Mouse (Mus musculus) MEL (cell line): ENCODE measurements around the gene Nhsl2. TPM values are rescaled to one million over a fixed set of nuclear protein-coding genes. Genes with fewer than 3 reads are reported as not detected.

Experiments
- DNase-seq: peaks from one replicate; pipeline ENCODE4 v3.0.0; 2011; ENCODE audit warnings: low read depth, low spot score
- H3K27ac ChIP-seq: 2 replicates; pipeline ENCODE4 v1.5.1; 2012; ENCODE audit warnings: low read depth, mild to moderate bottlenecking, control low read depth, low read length, moderate library complexity; ENCODE audit not compliant: control insufficient read depth
- H3K27me3 ChIP-seq, 2 experiments: fragments of 150-350 bp in 1 of 2; sonication (generic) in 1 of 2; 2 replicates each; pipeline ENCODE4 v1.6.1; 2012; ENCODE audit warnings: low read length in 2 of 2, mild to moderate bottlenecking in 2 of 2, improper control_type of control experiment in 1 of 2, moderate library complexity in 1 of 2; ENCODE audit not compliant: insufficient read depth in 2 of 2, control insufficient read depth in 1 of 2
- H3K36me3 ChIP-seq, 2 experiments: 2 replicates each; pipeline ENCODE4 v1.6.1; 2012 to 2014; ENCODE audit warnings: low read length in 2 of 2, improper control_type of control experiment in 1 of 2, inconsistent platforms in 1 of 2, mild to moderate bottlenecking in 1 of 2; ENCODE audit not compliant: insufficient read depth in 2 of 2, control insufficient read depth in 1 of 2
- H3K4me1 ChIP-seq, 2 experiments: fragments of 150-350 bp in 1 of 2; sonication (generic) in 1 of 2; 2 replicates each; pipeline ENCODE4 v1.6.1; 2012; ENCODE audit warnings: low read length in 2 of 2, improper control_type of control experiment in 1 of 2, mild to moderate bottlenecking in 1 of 2; ENCODE audit not compliant: insufficient read depth in 2 of 2, control insufficient read depth in 1 of 2
- H3K4me3 ChIP-seq, 2 experiments: fragments of 150-350 bp in 1 of 2; sonication (generic) in 1 of 2; 2 replicates each; pipeline ENCODE4 v1.5.1; 2012; ENCODE audit warnings: low read depth in 2 of 2, low read length in 2 of 2, mild to moderate bottlenecking in 2 of 2, moderate library complexity in 2 of 2, control low read depth in 1 of 2, improper control_type of control experiment in 1 of 2; ENCODE audit not compliant: control insufficient read depth in 1 of 2, insufficient read depth in 1 of 2
- H3K79me2 ChIP-seq: 2 replicates; pipeline ENCODE4 v1.6.1; 2012; ENCODE audit warnings: mild to moderate bottlenecking, low read length, moderate library complexity; ENCODE audit not compliant: control insufficient read depth, poor library complexity, insufficient read depth
- H3K9ac ChIP-seq: 2 replicates; pipeline ENCODE4 v1.6.1; 2012; ENCODE audit warnings: low read depth, mild to moderate bottlenecking, control low read depth, low read length, moderate library complexity; ENCODE audit not compliant: control insufficient read depth, poor library complexity, severe bottlenecking
- H3K9me3 ChIP-seq: fragments of 150-350 bp; sonication (generic); replicated peaks from 2 replicates; pipeline ENCODE4 v1.6.1; 2012; ENCODE audit warnings: mild to moderate bottlenecking, low read length, improper control_type of control experiment, moderate library complexity; ENCODE audit not compliant: insufficient read depth
- E2F4 ChIP-seq: IDR thresholded peaks from 2 replicates; pipeline ENCODE4 v1.6.1; 2011; ENCODE audit warnings: low read depth, low read length, improper control_type of control experiment, borderline replicate concordance
- EP300 ChIP-seq, 2 experiments: IDR thresholded peaks; 2 replicates each; pipeline ENCODE4 v1.6.1; 2011; ENCODE audit warnings: improper control_type of control experiment in 2 of 2, low read length in 2 of 2, low read depth in 1 of 2, mild to moderate bottlenecking in 1 of 2
- ETS1 ChIP-seq: IDR thresholded peaks from 2 replicates; pipeline ENCODE4 v1.6.1; 2012; ENCODE audit warnings: low read depth, mild to moderate bottlenecking, inconsistent platforms, low read length, improper control_type of control experiment, moderate library complexity
- GABPA ChIP-seq: IDR thresholded peaks from 2 replicates; pipeline ENCODE4 v1.6.1; 2012; ENCODE audit warnings: low read depth, mild to moderate bottlenecking, inconsistent platforms, low read length, improper control_type of control experiment, moderate library complexity
- GATA1 ChIP-seq: IDR thresholded peaks from 2 replicates; pipeline ENCODE4 v1.6.1; 2011; ENCODE audit warnings: low read depth, low read length, improper control_type of control experiment
- MAX ChIP-seq: IDR thresholded peaks from 2 replicates; pipeline ENCODE4 v1.6.1; 2011; ENCODE audit warnings: low read length, improper control_type of control experiment
- MXI1 ChIP-seq: IDR thresholded peaks from 2 replicates; pipeline ENCODE4 v1.6.1; 2011; ENCODE audit warnings: mild to moderate bottlenecking, low read depth, low read length, improper control_type of control experiment
- MYC ChIP-seq: IDR thresholded peaks from 2 replicates; pipeline ENCODE4 v1.6.1; 2011; ENCODE audit warnings: low read depth, mild to moderate bottlenecking, low read length, improper control_type of control experiment, moderate library complexity
- POLR2A ChIP-seq, 2 experiments: IDR thresholded peaks; 2 replicates each; pipeline ENCODE4 v1.6.1; 2011 to 2012; ENCODE audit warnings: low read length in 2 of 2, mild to moderate bottlenecking in 2 of 2, control low read depth in 1 of 2, improper control_type of control experiment in 1 of 2, low read depth in 1 of 2, moderate library complexity in 1 of 2; ENCODE audit not compliant: control insufficient read depth in 1 of 2, insufficient read depth in 1 of 2, poor library complexity in 1 of 2
- TAL1 ChIP-seq: IDR thresholded peaks from 2 replicates; pipeline ENCODE4 v1.6.1; 2012; ENCODE audit warnings: mild to moderate bottlenecking, inconsistent platforms, low read length, moderate library complexity, mixed read lengths
- TBP ChIP-seq: IDR thresholded peaks from 2 replicates; pipeline ENCODE4 v1.8.0; 2011; ENCODE audit warnings: low read depth, low read length, improper control_type of control experiment
- polyA plus RNA-seq, 2 experiments: library from polyadenylated mRNA; stranded (reverse) in 1 of 2; unstranded in 1 of 2; fragments of >175 nt in 1 of 2; fragments of >200 nt in 1 of 2; gene quantifications; 2 replicates each; pipeline versions ENCODE4 v1.2.1 to v1.2.4; 2012; ENCODE audit warnings: low replicate concordance in 2 of 2, low read depth in 1 of 2; ENCODE audit not compliant: insufficient read length in 2 of 2, insufficient read depth in 1 of 2, missing spikeins in 1 of 2
- total RNA-seq: library from RNA; depleted of rRNA; stranded (reverse); fragments of 300-350 nt; gene quantifications from 2 replicates; pipeline ENCODE4 v1.2.3, GENCODE M21; 2012

Nhsl2 gene
- total and polyA plus RNA-seq, 3 experiments, result 0.01 to 0.23 TPM; not detected in 1

- TF ChIP-seq POLR2A (IDR thresholded peaks at IDR 0.05; ENCODE audit: control insufficient read depth in 1 of 2, insufficient read depth in 1 of 2, low read depth in 1 of 2, low read length in 2 of 2, poor library complexity in 1 of 2) (no peak), TAL1 (no peak)
- Histone ChIP-seq H3K4me3 (no peak overlapping the region), H3K27ac (no peak overlapping the region), H3K9me3 (no peaks in the 10 kb centered on the region), H3K27me3 (no peaks in the 10 kb centered on the region; a peak in 1 of 4 replicates), H3K36me3 (no peaks in the 10 kb centered on the region), H3K4me1 (no peaks in the 10 kb centered on the region), H3K9ac (no peak overlapping the region), H3K79me2 (no peaks in the 10 kb centered on the region)
- DNase-seq, result no peak
These were observed 15.6 kb downstream of the Nhsl2 start for GRCm38 (mm10) chrX:101864788-101865187.

GRCm38 (mm10) chrX:101874147-101874546 lies 25.0 kb downstream of the Nhsl2 start:
- H3K4me1 ChIP-seq, result peaks cover 0 to 5% of the 10 kb centered on the region in 2 experiments; a peak in 1 of 4 replicates
- no peak for TF ChIP-seq MXI1
- TF ChIP-seq EP300 (IDR thresholded peaks at IDR 0.05; ENCODE audit: low read depth in 1 of 2, low read length in 2 of 2), result peak in 1 of 2 experiments; percentile 37; a peak in 1 of 4 replicates
- no peak for TF ChIP-seq MYC
- TF ChIP-seq ETS1, result 0 out of 2 replicates have a peak, but pooled peaks have one; percentile 25
- TF ChIP-seq E2F4, result no peak
- peak; percentile 17; the same call in 1 of the 2 replicates for TF ChIP-seq TAL1
- TF ChIP-seq GATA1, result peak; percentile 47
- TF ChIP-seq POLR2A (IDR thresholded peaks at IDR 0.05; ENCODE audit: control insufficient read depth in 1 of 2, insufficient read depth in 1 of 2, low read depth in 1 of 2, low read length in 2 of 2, poor library complexity in 1 of 2), result no peak
- H3K36me3 ChIP-seq, result no peaks in the 10 kb centered on the region

GRCm38 (mm10) chrX:101874901-101875300 lies 25.7 kb downstream of the Nhsl2 start:
- H3K36me3 ChIP-seq, result no peaks in the 10 kb centered on the region
- H3K79me2 ChIP-seq, result no peaks in the 10 kb centered on the region
- no peak overlapping the region for H3K4me3 ChIP-seq
- no peak overlapping the region for H3K27ac ChIP-seq
- H3K4me1 ChIP-seq, result peaks cover 0 to 5% of the 10 kb centered on the region in 2 experiments; a peak in 1 of 4 replicates
- TF ChIP-seq MAX (no peak), GABPA (no peak), TBP (no peak)
- TF ChIP-seq, all 39 proteins: peak for 0
- no peaks in the 10 kb centered on the region for H3K9me3 ChIP-seq
- no peak for DNase-seq
- no peak overlapping the region for H3K9ac ChIP-seq
- H3K27me3 ChIP-seq, result peaks cover 0 to 1% of the 10 kb centered on the region in 2 experiments; a peak in 1 of 4 replicates

More at GRCm38 (mm10) chrX:101874147-101874546, 25.0 kb downstream of the Nhsl2 start:
- Histone ChIP-seq H3K9me3 (no peaks in the 10 kb centered on the region), H3K27ac (no peak overlapping the region), H3K9ac (no peak overlapping the region), H3K4me3 (no peak overlapping the region), H3K27me3 (peaks cover 0 to 1% of the 10 kb centered on the region in 2 experiments; a peak in 1 of 4 replicates), H3K79me2 (no peaks in the 10 kb centered on the region)
- DNase-seq, result peak; percentile 34
